Mouse (Mus musculus) limb, embryonic 13.5 days (tissue): ENCODE results near the gene Cfap43. TPM values are rescaled to one million over a fixed set of nuclear protein-coding genes. Genes with fewer than 3 reads are reported as not detected.

ENCODE experiments used
- ATAC-seq: fragments of 200-750 bp; cut with Nextera tagmentation; 2 replicates; pipeline ENCODE4 v1.8.0; 2017; ENCODE audit warnings: low read depth, moderate number of reproducible peaks, moderate TSS enrichment; ENCODE audit not compliant: low FRiP score
- H3K27ac ChIP-seq: fragments of 300-500 bp; sonication (generic); 2 replicates; pipeline ENCODE4 v1.5.1; 2015; ENCODE audit warnings: inconsistent platforms, mild to moderate bottlenecking, moderate library complexity
- H3K27me3 ChIP-seq: fragments of 300-500 bp; sonication (generic); 2 replicates; pipeline ENCODE4 v1.6.1; 2015; ENCODE audit warnings: mild to moderate bottlenecking, inconsistent platforms
- H3K36me3 ChIP-seq: fragments of 300-500 bp; sonication (generic); 2 replicates; pipeline ENCODE4 v1.6.1; 2015; ENCODE audit warnings: inconsistent platforms, mild to moderate bottlenecking, moderate library complexity
- H3K4me1 ChIP-seq: fragments of 300-500 bp; sonication (generic); 2 replicates; pipeline ENCODE4 v1.6.1; 2015; ENCODE audit warnings: inconsistent platforms
- H3K4me2 ChIP-seq: fragments of 300-500 bp; sonication (generic); replicated peaks from 2 replicates; pipeline ENCODE4 v1.6.1; 2015; ENCODE audit warnings: inconsistent platforms, mild to moderate bottlenecking, moderate library complexity
- H3K4me3 ChIP-seq: fragments of 300-500 bp; sonication (generic); 2 replicates; pipeline ENCODE4 v1.5.1; 2015; ENCODE audit warnings: moderate library complexity, mild to moderate bottlenecking, inconsistent platforms
- H3K9ac ChIP-seq: fragments of 300-500 bp; sonication (generic); 2 replicates; pipeline ENCODE4 v1.6.1; 2015; ENCODE audit warnings: mild to moderate bottlenecking, inconsistent platforms
- H3K9me3 ChIP-seq: fragments of 300-500 bp; sonication (generic); 2 replicates; pipeline ENCODE4 v1.6.1; 2016; ENCODE audit warnings: inconsistent platforms
- WGBS: fragments of 180-500 bp; shearing (Covaris S2); methylation state at CpG from one replicate; pipeline ENCODE4 v1.1.7; 2015; 5-methylcytosine and 5-hydroxymethylcytosine counted together
- polyA plus RNA-seq: library from polyadenylated mRNA; unstranded; fragments of >200 nt; fragmentation: Nextera tagmentation; extraction: Ambion mirVana; gene quantifications from 2 replicates; pipeline ENCODE4 v1.2.1, GENCODE M21; 2015

Cfap43 gene
- 0.08 and 0.09 TPM in 2 replicates for polyA plus RNA-seq

DNA sequence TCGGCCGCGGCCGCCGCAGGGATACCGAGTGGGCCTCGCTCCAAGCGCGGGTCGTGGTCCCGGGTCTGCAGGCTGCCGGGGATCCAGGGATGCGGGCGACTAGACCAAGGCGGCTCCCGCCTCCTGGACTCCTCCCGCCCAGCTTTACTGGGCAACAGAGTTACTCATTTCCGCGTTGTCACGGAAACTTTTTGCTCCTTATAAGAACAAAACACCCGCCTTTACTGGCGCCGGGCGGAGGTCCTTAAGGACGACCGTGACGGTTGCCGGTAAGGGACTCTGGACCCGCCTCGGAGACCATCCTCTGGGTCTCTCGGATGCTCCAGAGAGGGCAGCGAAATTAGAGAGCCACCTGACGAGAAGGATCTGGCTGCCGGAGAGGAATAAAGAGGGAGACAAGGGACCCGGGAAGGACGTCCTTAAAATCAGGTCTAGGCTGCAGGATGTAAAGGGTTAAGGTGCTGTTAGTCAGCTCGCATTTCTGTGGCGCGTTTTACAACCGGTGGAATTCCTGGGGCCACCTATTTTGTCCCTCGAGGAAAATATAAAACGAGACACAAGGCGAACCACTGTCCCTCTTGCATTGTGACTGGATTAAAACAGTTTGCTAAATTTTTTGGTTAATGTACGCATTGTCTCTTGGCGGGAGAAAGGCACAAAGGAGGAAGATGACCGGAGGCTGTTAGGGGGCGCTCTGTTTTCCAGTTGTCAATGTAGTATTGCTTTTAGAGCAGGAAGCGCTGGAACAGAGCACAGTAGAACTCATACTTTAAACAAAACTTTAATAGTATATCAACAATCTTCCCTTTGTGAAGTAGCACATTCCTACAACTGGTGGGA, at the start of gene Cfap43, which contains the start of gene Itprip:
Gene Cfap43, minus strand, starts transcription at position 162 of the 840 bp plus-strand sequence.
Gene Itprip, minus strand, starts transcription at position 174 of the 840 bp plus-strand sequence.
- WGBS = under 1% methylated on average over 48 of the region's 48 CpGs
- Histone ChIP-seq H3K4me2 (peak within 1 kb of the TSS; percentile 86), H3K4me1 (peaks cover 40% of the 10 kb centered on the region), H3K27me3 (no peaks in the 10 kb centered on the region), H3K27ac (peak within 1 kb of the TSS; percentile 90), H3K9ac (peak within 1 kb of the TSS; percentile 88), H3K9me3 (no peaks in the 10 kb centered on the region), H3K4me3 (peak within 1 kb of the TSS; percentile 92), H3K36me3 (0 out of 2 replicates have a peak, but pooled peaks cover 2% of the 10 kb centered on the region)
- ATAC-seq = peak; percentile 83

DNA sequence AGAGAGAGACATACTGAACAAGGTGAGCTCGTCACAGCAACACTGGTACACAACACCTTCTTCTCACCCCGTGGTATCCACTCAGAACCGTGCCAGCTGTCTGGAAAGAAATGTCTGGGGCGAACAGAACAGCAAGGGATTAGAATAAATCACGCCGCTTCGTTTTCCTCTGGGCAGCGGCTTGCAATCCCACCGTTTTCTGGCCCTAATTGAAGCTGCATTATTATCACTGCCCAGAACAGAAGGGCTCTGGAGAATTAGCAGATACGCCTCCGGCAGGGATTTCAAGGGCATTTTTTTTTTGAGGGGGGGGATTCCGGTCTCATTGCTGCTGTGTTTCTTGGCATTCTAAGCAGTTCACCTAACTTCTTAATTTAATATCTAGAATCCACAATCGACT, 39.1 kb upstream of the Cfap43 start:
- Histone ChIP-seq H3K27ac (no peak overlapping the region), H3K4me2 (no peak overlapping the region), H3K4me3 (no peak overlapping the region), H3K4me1 (no peaks in the 10 kb centered on the region), H3K36me3 (no peaks in the 10 kb centered on the region), H3K27me3 (0 out of 2 replicates have a peak, but pooled peaks cover 3% of the 10 kb centered on the region), H3K9ac (no peak overlapping the region), H3K9me3 (no peaks in the 10 kb centered on the region)
- ATAC-seq = no peak
- 69% methylated on average over 13 of the region's 13 CpGs for WGBS

- H3K4me3 ChIP-seq = no peak overlapping the region
Observed at GRCm38 (mm10) chr19:47953169-47953568, 34.1 kb upstream of the Cfap43 start.

GRCm38 (mm10) chr19:47950946-47951345, 31.9 kb upstream of the Cfap43 start:
- Histone ChIP-seq H3K36me3 (no peaks in the 10 kb centered on the region), H3K4me3 (no peak overlapping the region), H3K4me1 (no peaks in the 10 kb centered on the region), H3K27ac (no peak overlapping the region), H3K27me3 (peaks cover 6% of the 10 kb centered on the region; the same call in 1 of the 2 replicates), H3K9ac (no peak overlapping the region), H3K9me3 (no peaks in the 10 kb centered on the region), H3K4me2 (no peak overlapping the region)
- ATAC-seq = no peak
- 85% methylated on average over 7 of the region's 7 CpGs for WGBS

More at GRCm38 (mm10) chr19:47953169-47953568, 34.1 kb upstream of the Cfap43 start:
- Histone ChIP-seq H3K27me3 (0 out of 2 replicates have a peak, but pooled peaks cover 3% of the 10 kb centered on the region), H3K9ac (no peak overlapping the region), H3K4me1 (no peaks in the 10 kb centered on the region), H3K4me2 (no peak overlapping the region), H3K36me3 (no peaks in the 10 kb centered on the region), H3K27ac (no peak overlapping the region), H3K9me3 (no peaks in the 10 kb centered on the region)
- 85% methylated on average over 9 of the region's 9 CpGs for WGBS
- ATAC-seq = no peak

DNA sequence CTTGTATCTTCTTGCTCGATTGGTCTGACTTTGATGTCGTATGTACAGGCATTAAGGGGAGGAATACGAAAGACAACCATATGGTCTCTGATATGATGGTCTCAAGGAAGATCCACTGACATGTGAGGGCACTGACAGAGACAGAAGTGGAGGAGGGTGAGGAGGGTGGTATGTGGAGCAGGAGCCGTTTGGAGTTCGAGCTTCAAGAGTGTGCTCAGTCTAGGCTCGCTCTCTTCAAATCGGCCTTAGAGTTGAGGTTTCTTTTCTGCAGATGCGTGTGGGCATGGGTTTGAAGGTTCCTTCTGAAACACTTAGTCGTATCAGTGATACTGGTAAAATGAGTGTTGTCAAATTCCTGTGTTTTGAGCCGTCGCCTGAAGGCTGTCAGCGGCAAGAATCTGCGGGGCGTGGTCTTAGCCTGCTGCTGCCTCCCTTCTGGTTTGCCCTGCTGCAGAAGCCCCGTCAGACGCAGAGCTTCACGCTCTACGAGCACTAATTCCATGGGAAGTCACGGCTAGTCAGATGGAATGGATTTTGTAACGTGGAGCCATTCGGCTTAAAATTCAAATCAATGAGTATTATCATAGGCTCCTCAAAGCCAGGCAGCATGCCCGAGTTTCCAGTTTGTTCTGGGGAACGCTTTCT, 27.9 kb upstream of the Cfap43 start:
- WGBS = 53% methylated on average over 23 of the region's 23 CpGs
- Histone ChIP-seq H3K4me2 (peak overlapping the region; percentile 36), H3K9ac (peak overlapping the region; percentile 15; the same call in 1 of the 2 replicates), H3K36me3 (no peaks in the 10 kb centered on the region), H3K27me3 (peaks cover 6% of the 10 kb centered on the region; the same call in 1 of the 2 replicates), H3K4me1 (no peaks in the 10 kb centered on the region), H3K9me3 (no peaks in the 10 kb centered on the region), H3K4me3 (no peak overlapping the region), H3K27ac (no peak overlapping the region)
- no peak for ATAC-seq

- Histone ChIP-seq H3K4me1 (peaks cover 8% of the 10 kb centered on the region), H3K9ac (no peak overlapping the region), H3K9me3 (no peaks in the 10 kb centered on the region), H3K36me3 (no peaks in the 10 kb centered on the region), H3K27me3 (peaks cover 19% of the 10 kb centered on the region), H3K4me2 (no peak overlapping the region), H3K27ac (no peak overlapping the region), H3K4me3 (no peak overlapping the region)
- 61% methylated on average over 6 of the region's 6 CpGs for WGBS
- ATAC-seq = no peak
Observed at GRCm38 (mm10) chr19:47939361-47939760, 20.3 kb upstream of the Cfap43 start.

- Histone ChIP-seq H3K4me2 (peak within 1 kb of the TSS; percentile 75), H3K4me1 (peaks cover 8% of the 10 kb centered on the region), H3K9ac (peak within 1 kb of the TSS; percentile 13; the same call in 1 of the 2 replicates), H3K4me3 (peak within 1 kb of the TSS; percentile 36), H3K9me3 (no peaks in the 10 kb centered on the region), H3K36me3 (no peaks in the 10 kb centered on the region), H3K27ac (no peak within 1 kb of the TSS), H3K27me3 (peaks cover 19% of the 10 kb centered on the region)
- WGBS = 7% methylated on average over 41 of the region's 41 CpGs
- peak; percentile 82 for ATAC-seq
Observed at GRCm38 (mm10) chr19:47937443-47938406, 18.6 kb upstream of the Cfap43 start, which contains the start of gene Cfap58. Gene Cfap58, plus strand, starts transcription at chr19:47937675.

DNA sequence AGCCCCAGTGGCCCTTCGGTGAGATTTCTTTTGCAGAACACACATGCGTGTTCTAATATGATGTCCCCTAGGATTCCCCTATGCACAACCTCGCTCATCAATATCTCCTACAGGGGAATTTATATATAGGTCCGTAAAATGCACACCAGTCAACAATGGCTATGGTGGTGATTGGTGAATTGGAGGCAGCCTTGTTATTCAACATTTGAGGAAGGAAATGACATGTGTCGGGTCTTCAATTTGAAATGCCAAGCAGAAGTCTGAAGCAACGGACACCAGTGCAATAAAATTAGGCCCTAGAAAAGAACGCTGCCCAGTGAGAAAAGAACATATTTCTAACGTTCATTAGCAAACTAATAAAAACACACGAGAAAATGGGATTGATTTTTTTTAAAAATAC, 17.9 kb upstream of the Cfap43 start:
- H3K4me3 ChIP-seq = peak overlapping the region; percentile 36
- peaks cover 8% of the 10 kb centered on the region for H3K4me1 ChIP-seq
- H3K4me2 ChIP-seq = peak overlapping the region; percentile 75
- no peak overlapping the region for H3K27ac ChIP-seq
- no peaks in the 10 kb centered on the region for H3K36me3 ChIP-seq
- peaks cover 19% of the 10 kb centered on the region for H3K27me3 ChIP-seq
- H3K9ac ChIP-seq = no peak overlapping the region
- no peaks in the 10 kb centered on the region for H3K9me3 ChIP-seq
- WGBS = 59% methylated on average over 9 of the region's 9 CpGs
- no peak for ATAC-seq

- WGBS = 90% methylated on average over 11 of the region's 11 CpGs
Observed at GRCm38 (mm10) chr19:47936490-47936889, 17.4 kb upstream of the Cfap43 start.

GRCm38 (mm10) chr19:47935530-47935929, 16.4 kb upstream of the Cfap43 start:
- Histone ChIP-seq H3K4me2 (no peak overlapping the region), H3K27me3 (peaks cover 19% of the 10 kb centered on the region), H3K9ac (no peak overlapping the region), H3K36me3 (no peaks in the 10 kb centered on the region), H3K9me3 (no peaks in the 10 kb centered on the region), H3K4me1 (peaks cover 13% of the 10 kb centered on the region), H3K4me3 (no peak overlapping the region), H3K27ac (no peak overlapping the region)
- WGBS = 89% methylated on average over 6 of the region's 6 CpGs
- no peak for ATAC-seq

More at GRCm38 (mm10) chr19:47936490-47936889, 17.4 kb upstream of the Cfap43 start:
- H3K9me3 ChIP-seq = no peaks in the 10 kb centered on the region
- H3K9ac ChIP-seq = no peak overlapping the region
- H3K27me3 ChIP-seq = peaks cover 19% of the 10 kb centered on the region
- H3K36me3 ChIP-seq = no peaks in the 10 kb centered on the region
- H3K4me2 ChIP-seq = 0 out of 2 replicates have a peak overlapping the region, but pooled peaks have one; percentile 75
- no peak for ATAC-seq
- H3K27ac ChIP-seq = no peak overlapping the region
- H3K4me3 ChIP-seq = no peak overlapping the region
- peaks cover 8% of the 10 kb centered on the region for H3K4me1 ChIP-seq

DNA sequence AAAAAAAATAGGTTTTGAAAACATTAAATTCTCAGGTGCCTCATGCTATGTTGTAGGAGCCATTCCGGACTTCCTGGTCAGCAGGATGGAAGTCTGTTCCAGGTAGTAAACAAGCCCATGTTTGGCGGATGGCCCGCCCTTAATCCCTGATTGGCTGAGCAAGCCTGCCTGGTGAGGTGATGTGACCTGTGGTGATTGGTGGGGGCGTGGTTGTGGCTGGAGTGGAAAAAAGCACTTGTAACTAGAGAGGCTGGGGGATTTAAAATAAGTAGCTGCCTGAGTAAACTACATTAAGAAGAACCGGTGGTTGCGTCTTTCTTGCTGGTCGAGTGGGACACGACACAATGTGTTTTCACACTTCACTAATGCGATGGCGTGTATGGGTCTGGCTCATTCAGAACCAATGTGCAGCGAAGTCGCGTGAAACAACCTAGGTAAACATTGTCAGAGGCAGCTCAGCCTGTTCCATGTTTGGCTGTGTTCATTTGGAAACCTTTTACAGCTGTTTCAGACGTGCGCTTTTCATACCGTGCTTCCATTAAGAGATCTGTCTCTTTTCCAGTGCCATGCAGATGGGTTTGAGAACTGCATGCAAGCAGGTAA, 15.7 kb upstream of the Cfap43 start:
- Histone ChIP-seq H3K36me3 (no peaks in the 10 kb centered on the region), H3K4me3 (no peak overlapping the region), H3K27ac (no peak overlapping the region), H3K27me3 (peaks cover 13% of the 10 kb centered on the region), H3K4me2 (no peak overlapping the region), H3K4me1 (peaks cover 13% of the 10 kb centered on the region), H3K9me3 (no peaks in the 10 kb centered on the region), H3K9ac (no peak overlapping the region)
- 71% methylated on average over 16 of the region's 16 CpGs for WGBS
- no peak for ATAC-seq
